Mouse (Mus musculus) hindlimb bud, embryonic 11.5 days (tissue): ENCODE measurements around the gene Fam126a.
A peak's percentile ranks its signal among the peaks of the same experiment; 100 is the strongest.

ENCODE experiments used
- DNase-seq: peaks from one replicate; pipeline ENCODE4 v3.0.0-alpha.2; 2012; ENCODE audit warnings: low read depth, low spot score; ENCODE audit errors: extremely low spot score

Fam126a gene

GRCm38 (mm10) chr5:24030579-24030969 is at the start of gene Fam126a:
Gene Fam126a (minus strand): TSS chr5:24030690.
- peak; percentile 63 for DNase-seq

- no peak for DNase-seq
Observed at GRCm38 (mm10) chr5:24078420-24079179, 48.1 kb upstream of the Fam126a start.

- DNase-seq = no peak
Observed at GRCm38 (mm10) chr5:24077739-24078306, 47.3 kb upstream of the Fam126a start.

- DNase-seq = peak; percentile 66
Observed at GRCm38 (mm10) chr5:24076986-24077718, 46.7 kb upstream of the Fam126a start.

- DNase-seq = no peak
Observed at GRCm38 (mm10) chr5:24072031-24072430, 41.5 kb upstream of the Fam126a start.

- DNase-seq = no peak
Observed at GRCm38 (mm10) chr5:24068955-24069354, 38.5 kb upstream of the Fam126a start.

GRCm38 (mm10) chr5:24063545-24063944 is 33.1 kb upstream of the Fam126a start:
- DNase-seq = no peak

- no peak for DNase-seq
Observed at GRCm38 (mm10) chr5:24063034-24063433, 32.5 kb upstream of the Fam126a start.

- no peak for DNase-seq
Observed at GRCm38 (mm10) chr5:24060949-24061348, 30.5 kb upstream of the Fam126a start.

- no peak for DNase-seq
Observed at GRCm38 (mm10) chr5:24057592-24057991, 27.1 kb upstream of the Fam126a start.

GRCm38 (mm10) chr5:24056865-24057264 is 26.4 kb upstream of the Fam126a start:
- DNase-seq = no peak

GRCm38 (mm10) chr5:24054382-24054781 is 23.9 kb upstream of the Fam126a start:
- no peak for DNase-seq

- no peak for DNase-seq
Observed at GRCm38 (mm10) chr5:24053245-24054190, 23.0 kb upstream of the Fam126a start.

GRCm38 (mm10) chr5:24051755-24052675 is 21.5 kb upstream of the Fam126a start:
- DNase-seq = no peak

GRCm38 (mm10) chr5:24047821-24048220 is 17.3 kb upstream of the Fam126a start:
- DNase-seq = no peak

- no peak for DNase-seq
Observed at GRCm38 (mm10) chr5:24047001-24047400, 16.5 kb upstream of the Fam126a start.

- DNase-seq = no peak
Observed at GRCm38 (mm10) chr5:24045998-24046631, 15.6 kb upstream of the Fam126a start.

- no peak for DNase-seq
Observed at GRCm38 (mm10) chr5:24044387-24044786, 13.9 kb upstream of the Fam126a start.

- DNase-seq = no peak
Observed at GRCm38 (mm10) chr5:24043367-24043766, 12.9 kb upstream of the Fam126a start.
